Mouse (Mus musculus) embryonic facial prominence, embryonic 11.5 days (tissue): ENCODE measurements at regions not wholly inside any gene's neighbourhood (a gene's known extent, or its start where the extent isn't known, plus 50 kb on each side); places are given as distances from the start of the nearest gene placed in this dataset.

Experiments
- ATAC-seq: fragments of 200-750 bp; cut with Nextera tagmentation; replicated peaks from 2 replicates; pipeline ENCODE4 v1.8.0; 2017; ENCODE audit warnings: low read depth; ENCODE audit not compliant: insufficient number of reproducible peaks, low FRiP score, low TSS enrichment
- DNase-seq: peaks from one replicate; pipeline ENCODE4 v3.0.0-alpha.2; 2015; ENCODE audit warnings: low spot score
- H3K27ac ChIP-seq: fragments of 300-500 bp; sonication (generic); replicated peaks from 2 replicates; pipeline ENCODE4 v1.5.1; 2014; ENCODE audit warnings: mild to moderate bottlenecking, low read depth, low read length, control low read depth
- H3K27me3 ChIP-seq: fragments of 300-500 bp; sonication (generic); 2 replicates; pipeline ENCODE4 v1.6.1; 2014; ENCODE audit warnings: mild to moderate bottlenecking, low read length, moderate library complexity, mixed read lengths; ENCODE audit not compliant: control insufficient read depth, insufficient read depth
- H3K36me3 ChIP-seq: fragments of 300-500 bp; sonication (generic); replicated peaks from 2 replicates; pipeline ENCODE4 v1.6.1; 2014; ENCODE audit warnings: low read depth, mild to moderate bottlenecking, low read length, moderate library complexity, mixed read lengths; ENCODE audit not compliant: control insufficient read depth, insufficient read depth
- H3K4me1 ChIP-seq: fragments of 300-500 bp; sonication (generic); 2 replicates; pipeline ENCODE4 v1.6.1; 2014; ENCODE audit warnings: low read length, mixed read lengths; ENCODE audit not compliant: control insufficient read depth, insufficient read depth
- H3K4me2 ChIP-seq: fragments of 300-500 bp; sonication (generic); 2 replicates; pipeline ENCODE4 v1.6.1; 2014; ENCODE audit warnings: low read depth, mild to moderate bottlenecking, control low read depth, low read length, moderate library complexity
- H3K4me3 ChIP-seq: fragments of 300-500 bp; sonication (generic); 2 replicates; pipeline ENCODE4 v1.5.1; 2014; ENCODE audit warnings: low read depth, low read length, control low read depth
- H3K9ac ChIP-seq: fragments of 300-500 bp; sonication (generic); replicated peaks from 2 replicates; pipeline ENCODE4 v1.6.1; 2014; ENCODE audit warnings: mild to moderate bottlenecking, control low read depth, low read length
- H3K9me3 ChIP-seq: fragments of 300-500 bp; sonication (generic); replicated peaks from 2 replicates; pipeline ENCODE4 v1.6.1; 2016; ENCODE audit warnings: mild to moderate bottlenecking, low read length, inconsistent platforms, mixed read lengths; ENCODE audit not compliant: control insufficient read depth
- WGBS: fragments of 180-500 bp; shearing (Covaris S2); extraction: QIAGEN DNeasy Blood & Tissue Kit; methylation state at CpG from one replicate; pipeline ENCODE4 v1.1.7; 2014; 5-methylcytosine and 5-hydroxymethylcytosine counted together

GRCm38 (mm10) chr3:141051685-141052084 is 160.5 kb downstream of the Pdha2 start:
- 84% methylated on average over 2 of the region's 2 CpGs for WGBS
- Histone ChIP-seq H3K27me3 (no peaks in the 10 kb centered on the region), H3K9ac (no peak overlapping the region), H3K4me1 (no peaks in the 10 kb centered on the region), H3K9me3 (no peaks in the 10 kb centered on the region), H3K27ac (no peak overlapping the region), H3K4me3 (no peak overlapping the region), H3K4me2 (no peak overlapping the region), H3K36me3 (no peaks in the 10 kb centered on the region)
- DNase-seq (no peak), ATAC-seq (no peak)

- Histone ChIP-seq H3K4me3 (no peak overlapping the region), H3K9ac (no peak overlapping the region), H3K4me2 (no peak overlapping the region), H3K9me3 (no peaks in the 10 kb centered on the region), H3K27ac (no peak overlapping the region), H3K4me1 (no peaks in the 10 kb centered on the region), H3K36me3 (no peaks in the 10 kb centered on the region), H3K27me3 (no peaks in the 10 kb centered on the region)
- 82% methylated on average over 1 of the region's 1 CpGs for WGBS
- no peak for ATAC-seq
- DNase-seq, result no peak
These were observed 197.9 kb downstream of the Pdha2 start for GRCm38 (mm10) chr3:141014262-141014547.

- H3K27me3 ChIP-seq, result no peaks in the 10 kb centered on the region
- ATAC-seq, result no peak
- no peaks in the 10 kb centered on the region for H3K9me3 ChIP-seq
- DNase-seq, result no peak
- H3K27ac ChIP-seq, result no peak overlapping the region
- H3K4me1 ChIP-seq, result no peaks in the 10 kb centered on the region
- H3K9ac ChIP-seq, result no peak overlapping the region
- H3K4me3 ChIP-seq, result no peak overlapping the region
- 81% methylated on average over 8 of the region's 8 CpGs for WGBS
- H3K4me2 ChIP-seq, result no peak overlapping the region
- H3K36me3 ChIP-seq, result no peaks in the 10 kb centered on the region
These were observed 198.5 kb downstream of the Pdha2 start for GRCm38 (mm10) chr3:141013521-141014261.

- Histone ChIP-seq H3K27ac (no peak overlapping the region), H3K9ac (no peak overlapping the region), H3K27me3 (no peaks in the 10 kb centered on the region), H3K36me3 (no peaks in the 10 kb centered on the region), H3K4me1 (no peaks in the 10 kb centered on the region), H3K9me3 (no peaks in the 10 kb centered on the region), H3K4me2 (no peak overlapping the region), H3K4me3 (no peak overlapping the region)
- ATAC-seq (no peak), DNase-seq (no peak)
- 64% methylated on average over 1 of the region's 1 CpGs for WGBS
These were observed 199.2 kb downstream of the Pdha2 start for GRCm38 (mm10) chr3:141012976-141013375.

DNA sequence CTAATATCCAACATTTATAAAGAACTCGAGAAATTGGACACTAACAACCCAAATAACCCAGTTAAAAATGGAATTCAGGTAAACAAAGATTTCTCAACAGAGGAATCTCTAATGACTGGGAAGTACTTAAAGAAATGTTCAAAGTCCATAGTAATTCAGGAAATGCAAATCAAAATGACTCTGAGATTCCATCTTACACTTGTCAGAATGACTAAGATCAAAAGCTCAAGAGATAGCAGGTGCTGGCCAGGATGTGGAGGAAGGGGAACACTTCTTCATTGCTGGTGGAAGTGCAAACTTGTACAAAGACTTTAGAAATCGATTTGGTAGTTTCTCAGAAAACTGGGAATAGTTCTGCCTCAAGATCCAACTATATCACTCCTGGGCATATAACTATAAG is 203.4 kb downstream of the Pdha2 start:
- no peak overlapping the region for H3K9ac ChIP-seq
- H3K4me2 ChIP-seq, result no peak overlapping the region
- no peaks in the 10 kb centered on the region for H3K4me1 ChIP-seq
- no peaks in the 10 kb centered on the region for H3K27me3 ChIP-seq
- no peak overlapping the region for H3K27ac ChIP-seq
- DNase-seq (no peak), ATAC-seq (no peak)
- no peaks in the 10 kb centered on the region for H3K9me3 ChIP-seq
- H3K36me3 ChIP-seq, result no peaks in the 10 kb centered on the region
- 83% methylated on average over 2 of the region's 2 CpGs for WGBS
- no peak overlapping the region for H3K4me3 ChIP-seq

DNA sequence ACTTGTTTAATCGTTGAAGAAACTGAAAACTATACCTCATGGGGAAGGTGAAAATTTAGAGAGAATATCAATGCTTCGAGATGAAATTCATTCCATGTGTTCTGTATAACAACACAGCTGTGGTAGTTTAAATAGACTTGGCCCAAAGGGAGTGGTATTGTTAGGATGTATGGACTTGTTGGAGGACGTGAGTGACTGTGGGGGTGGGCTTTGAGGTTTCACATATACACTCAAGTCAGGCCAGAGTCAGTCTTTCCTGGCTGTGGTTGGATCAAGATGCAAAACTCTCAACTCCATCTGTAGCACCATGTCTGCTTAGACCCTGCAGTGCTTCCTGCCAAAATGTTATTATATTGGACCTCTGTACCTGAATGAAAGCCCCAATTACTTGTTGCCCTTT is 206.3 kb downstream of the Pdha2 start:
- H3K36me3 ChIP-seq, result no peaks in the 10 kb centered on the region
- ATAC-seq (no peak), DNase-seq (peak; percentile 41)
- H3K4me2 ChIP-seq, result no peak overlapping the region
- H3K27ac ChIP-seq, result no peak overlapping the region
- H3K27me3 ChIP-seq, result no peaks in the 10 kb centered on the region
- no peaks in the 10 kb centered on the region for H3K4me1 ChIP-seq
- WGBS, result 33% methylated on average over 3 of the region's 3 CpGs
- H3K9ac ChIP-seq, result no peak overlapping the region
- no peaks in the 10 kb centered on the region for H3K9me3 ChIP-seq
- H3K4me3 ChIP-seq, result no peak overlapping the region

- WGBS, result 78% methylated on average over 2 of the region's 2 CpGs
- DNase-seq, result no peak
- H3K4me1 ChIP-seq, result no peaks in the 10 kb centered on the region
- no peak overlapping the region for H3K4me3 ChIP-seq
- ATAC-seq, result no peak
- no peaks in the 10 kb centered on the region for H3K27me3 ChIP-seq
- no peaks in the 10 kb centered on the region for H3K36me3 ChIP-seq
- no peaks in the 10 kb centered on the region for H3K9me3 ChIP-seq
- H3K9ac ChIP-seq, result no peak overlapping the region
- H3K27ac ChIP-seq, result no peak overlapping the region
- H3K4me2 ChIP-seq, result no peak overlapping the region
These were observed 208.6 kb downstream of the Pdha2 start for GRCm38 (mm10) chr3:141003561-141003960.

GRCm38 (mm10) chr3:140988247-140988646 is 223.9 kb downstream of the Pdha2 start:
- ATAC-seq (no peak), DNase-seq (no peak)
- no peaks in the 10 kb centered on the region for H3K27me3 ChIP-seq
- no peak overlapping the region for H3K9ac ChIP-seq
- H3K4me2 ChIP-seq, result no peak overlapping the region
- no peak overlapping the region for H3K4me3 ChIP-seq
- WGBS, result 71% methylated on average over 5 of the region's 5 CpGs
- H3K36me3 ChIP-seq, result no peaks in the 10 kb centered on the region
- no peak overlapping the region for H3K27ac ChIP-seq
- no peaks in the 10 kb centered on the region for H3K4me1 ChIP-seq
- no peaks in the 10 kb centered on the region for H3K9me3 ChIP-seq
